Mouse (Mus musculus) layer of hippocampus, adult 11-12 months (tissue): ENCODE measurements around the gene Gm20388.
"Not testable (repeated sequence)": the region's sequence is repeated elsewhere in the genome, so short reads cannot be mapped to it uniquely, and the experiment has no call there.

ENCODE experiments used
- DNase-seq: peaks from one replicate; pipeline ENCODE4 v3.0.0; 2022; ENCODE audit warnings: low spot score

Gm20388 gene

GRCm38 (mm10) chr8:123134149-123134713 lies 3223.6 kb downstream of the Gm20388 start:
- no peak for DNase-seq

GRCm38 (mm10) chr8:123135406-123135805 lies 3224.8 kb downstream of the Gm20388 start:
- no peak for DNase-seq

- no peak for DNase-seq
Observed at GRCm38 (mm10) chr8:123135806-123136205, 3225.2 kb downstream of the Gm20388 start.

GRCm38 (mm10) chr8:123136287-123136686 lies 3225.6 kb downstream of the Gm20388 start:
- DNase-seq: no peak

GRCm38 (mm10) chr8:123137645-123138077 lies 3227.0 kb downstream of the Gm20388 start:
- DNase-seq: peak; percentile 67

- DNase-seq: no peak
Observed at GRCm38 (mm10) chr8:123138741-123139140, 3228.1 kb downstream of the Gm20388 start.

GRCm38 (mm10) chr8:123141741-123142462 lies 3231.3 kb downstream of the Gm20388 start:
- DNase-seq: peak; percentile 81

GRCm38 (mm10) chr8:123145279-123145678 lies 3234.6 kb downstream of the Gm20388 start:
- no peak for DNase-seq

GRCm38 (mm10) chr8:123146390-123146789 lies 3235.7 kb downstream of the Gm20388 start:
- DNase-seq: peak; percentile 50

- peak; percentile 29 for DNase-seq
Observed at GRCm38 (mm10) chr8:123150737-123151171, 3240.1 kb downstream of the Gm20388 start.

GRCm38 (mm10) chr8:123155177-123155576 lies 3244.5 kb downstream of the Gm20388 start:
- no peak for DNase-seq

- no peak for DNase-seq
Observed at GRCm38 (mm10) chr8:123156070-123156773, 3245.6 kb downstream of the Gm20388 start.

- no peak for DNase-seq
Observed at GRCm38 (mm10) chr8:123157888-123158465, 3247.3 kb downstream of the Gm20388 start, which contains the start of gene Sult5a1. Gene Sult5a1 (minus strand): TSS chr8:123158315.

- no peak for DNase-seq
Observed at GRCm38 (mm10) chr8:123181391-123181790, 3270.8 kb downstream of the Gm20388 start.

GRCm38 (mm10) chr8:123185566-123186409 lies 3275.1 kb downstream of the Gm20388 start, which contains the start of gene Dpep1:
Gene Dpep1 (plus strand): TSS chr8:123186242.
- DNase-seq: no peak

GRCm38 (mm10) chr8:123188006-123188405 lies 3277.4 kb downstream of the Gm20388 start:
- no peak for DNase-seq

GRCm38 (mm10) chr8:123188841-123189240 lies 3278.2 kb downstream of the Gm20388 start:
- no peak for DNase-seq

- peak; percentile 85 for DNase-seq
Observed at GRCm38 (mm10) chr8:123190678-123191077, 3280.0 kb downstream of the Gm20388 start.

GRCm38 (mm10) chr8:123191908-123192307 lies 3281.3 kb downstream of the Gm20388 start:
- no peak for DNase-seq

- no peak for DNase-seq
Observed at GRCm38 (mm10) chr8:123193771-123194170, 3283.1 kb downstream of the Gm20388 start.

- DNase-seq: not testable (repeated sequence)
Observed at GRCm38 (mm10) chr8:123197016-123197415, 3286.4 kb downstream of the Gm20388 start.
